Mouse (Mus musculus) bone marrow, adult 2 months (tissue): ENCODE measurements around the gene Cgas. TPM values are rescaled to one million over a fixed set of nuclear protein-coding genes. Genes with fewer than 3 reads are reported as not detected.
"Not testable (repeated sequence)": the region's sequence is repeated elsewhere in the genome, so short reads cannot be mapped to it uniquely, and the experiment has no call there.

Experiments
- H3K27ac ChIP-seq: fragments of 200-500 bp; 2 replicates; pipeline ENCODE4 v1.5.1; 2012; ENCODE audit warnings: low read depth, mild to moderate bottlenecking, control low read depth, inconsistent platforms, low read length; ENCODE audit not compliant: control insufficient read depth, poor library complexity, insufficient read depth
- H3K4me1 ChIP-seq: fragments of 200-500 bp; 2 replicates; pipeline ENCODE4 v1.6.1; 2011; ENCODE audit warnings: low read length; ENCODE audit not compliant: control insufficient read depth, insufficient read depth
- H3K4me3 ChIP-seq: fragments of 200-500 bp; replicated peaks from 2 replicates; pipeline ENCODE3; 2011; ENCODE audit warnings: mild to moderate bottlenecking, low read depth, low read length, control low read depth; ENCODE audit not compliant: control insufficient read depth
- CTCF ChIP-seq: fragments of 200-500 bp; IDR thresholded peaks from 2 replicates; pipeline ENCODE4 v1.5.1; 2011; ENCODE audit warnings: low read length, control low read depth; ENCODE audit not compliant: control insufficient read depth, insufficient read depth
- POLR2A ChIP-seq: fragments of 200-500 bp; IDR thresholded peaks from 2 replicates; pipeline ENCODE4 v1.6.1; 2011; ENCODE audit warnings: low read depth, mild to moderate bottlenecking, control low read depth, low read length, borderline replicate concordance; ENCODE audit not compliant: control insufficient read depth
- WGBS: fragments of 180-500 bp; shearing (Covaris S2); methylation state at CpG from one replicate; pipeline ENCODE4 v1.1.7; 2018; 5-methylcytosine and 5-hydroxymethylcytosine counted together
- polyA plus RNA-seq: library from polyadenylated mRNA; stranded (reverse); fragments of >200 nt; gene quantifications from 2 replicates; pipeline ENCODE4 v1.2.4, GENCODE M21; 2011; ENCODE audit warnings: low replicate concordance; ENCODE audit not compliant: missing spikeins, insufficient read depth, insufficient read length

Cgas gene
- polyA plus RNA-seq, result 3.1 and 4.7 TPM in 2 replicates

GRCm38 (mm10) chr9:78442579-78443392 is at the start of gene Cgas:
Gene Cgas (minus strand): TSS chr9:78443237.
- Histone ChIP-seq H3K27ac (peak within 1 kb of the TSS; percentile 76), H3K4me3 (peak within 1 kb of the TSS; percentile 69), H3K4me1 (peaks cover 3% of the 10 kb centered on the region; the same call in 1 of the 2 replicates)
- TF ChIP-seq POLR2A, result no peak; the same call in 1 of the 2 replicates
- TF ChIP-seq CTCF, result no peak
- WGBS, result under 1% methylated on average over 81 of the region's 81 CpGs

GRCm38 (mm10) chr9:78492254-78492653 is 49.2 kb upstream of the Cgas start:
- TF ChIP-seq CTCF, result no peak
- TF ChIP-seq POLR2A, result no peak
- Histone ChIP-seq H3K4me1 (no peaks in the 10 kb centered on the region), H3K27ac (no peak overlapping the region), H3K4me3 (no peak overlapping the region)
- WGBS, result 92% methylated on average over 3 of the region's 3 CpGs

- TF ChIP-seq CTCF, result no peak
- TF ChIP-seq POLR2A, result no peak
- 81% methylated on average over 3 of the region's 3 CpGs for WGBS
- H3K4me3 ChIP-seq, result no peak overlapping the region
- no peaks in the 10 kb centered on the region for H3K4me1 ChIP-seq
- H3K27ac ChIP-seq, result no peak overlapping the region
These were observed 48.1 kb upstream of the Cgas start for GRCm38 (mm10) chr9:78491169-78491568.

GRCm38 (mm10) chr9:78488890-78489420 is 45.9 kb upstream of the Cgas start, which contains the start of gene Eef1a1:
Gene Eef1a1 (minus strand): TSS chr9:78489151.
- no peaks in the 10 kb centered on the region for H3K4me1 ChIP-seq
- WGBS, result under 1% methylated on average over 19 of the region's 20 CpGs
- TF ChIP-seq POLR2A (no peak), CTCF (no peak)
- peak within 1 kb of the TSS; percentile 55 for H3K4me3 ChIP-seq
- no peak within 1 kb of the TSS for H3K27ac ChIP-seq

GRCm38 (mm10) chr9:78488021-78488420 is 45.0 kb upstream of the Cgas start:
- H3K4me3 ChIP-seq, H3K4me1 ChIP-seq: not testable (repeated sequence)
- 88% methylated on average over 5 of the region's 5 CpGs for WGBS

GRCm38 (mm10) chr9:78484660-78485059 is 41.6 kb upstream of the Cgas start:
- TF ChIP-seq CTCF (no peak), POLR2A (no peak)
- WGBS, result 77% methylated on average over 3 of the region's 3 CpGs
- Histone ChIP-seq H3K4me1 (no peaks in the 10 kb centered on the region), H3K4me3 (no peak overlapping the region), H3K27ac (no peak overlapping the region)

More at GRCm38 (mm10) chr9:78488021-78488420, 45.0 kb upstream of the Cgas start:
- H3K27ac ChIP-seq, result not testable (repeated sequence)

- no peak overlapping the region for H3K4me3 ChIP-seq
- no peak overlapping the region for H3K27ac ChIP-seq
- H3K4me1 ChIP-seq, result no peaks in the 10 kb centered on the region
- TF ChIP-seq POLR2A, result no peak
- TF ChIP-seq CTCF, result no peak
- WGBS, result 44% methylated on average over 3 of the region's 3 CpGs
These were observed 39.3 kb upstream of the Cgas start for GRCm38 (mm10) chr9:78482386-78482785.

GRCm38 (mm10) chr9:78481423-78482331 is 38.6 kb upstream of the Cgas start:
- Histone ChIP-seq H3K4me3 (peak overlapping the region; percentile 92), H3K4me1 (no peaks in the 10 kb centered on the region), H3K27ac (peak overlapping the region; percentile 97)
- under 1% methylated on average over 76 of the region's 77 CpGs for WGBS
- TF ChIP-seq CTCF, result no peak
- TF ChIP-seq POLR2A, result peak; percentile 99
